Mouse (Mus musculus) small intestine, adult 2 months (tissue): ENCODE data around the gene Hist1h3e. TPM values are rescaled to one million over a fixed set of nuclear protein-coding genes. Genes with fewer than 3 reads are reported as not detected.
A peak's percentile ranks its signal among the peaks of the same experiment; 100 is the strongest.
"Not testable (repeated sequence)": the region's sequence is repeated elsewhere in the genome, so short reads cannot be mapped to it uniquely, and the experiment has no call there.

ENCODE experiments used
- H3K27ac ChIP-seq: fragments of 200-500 bp; 2 replicates; pipeline ENCODE4 v1.5.1; 2012; ENCODE audit warnings: low read depth, low read length, control low read depth, inconsistent platforms; ENCODE audit not compliant: insufficient read depth
- H3K27me3 ChIP-seq: fragments of 200-500 bp; 2 replicates; pipeline ENCODE4 v1.6.1; 2012; ENCODE audit warnings: mild to moderate bottlenecking, moderate library complexity, low read length, inconsistent platforms; ENCODE audit not compliant: control insufficient read depth, insufficient read depth
- H3K36me3 ChIP-seq: fragments of 200-500 bp; 2 replicates; pipeline ENCODE4 v1.6.1; 2012; ENCODE audit warnings: mild to moderate bottlenecking, low read length, control low read depth, inconsistent platforms; ENCODE audit not compliant: control insufficient read depth, insufficient read depth
- H3K4me1 ChIP-seq: fragments of 200-500 bp; 2 replicates; pipeline ENCODE4 v1.6.1; 2012; ENCODE audit warnings: low read length, inconsistent platforms, mixed read lengths; ENCODE audit not compliant: control insufficient read depth, insufficient read depth, insufficient read length
- H3K4me3 ChIP-seq: fragments of 200-500 bp; 2 replicates; pipeline ENCODE4 v1.5.1; 2012; ENCODE audit warnings: low read depth, mild to moderate bottlenecking, control low read depth, inconsistent platforms, low read length, moderate library complexity
- CTCF ChIP-seq: fragments of 200-500 bp; IDR thresholded peaks from 2 replicates; pipeline ENCODE4 v1.5.1; 2012; ENCODE audit warnings: low read depth, mild to moderate bottlenecking, control low read depth, inconsistent platforms, low read length, moderate library complexity, mixed read lengths; ENCODE audit not compliant: insufficient replicate concordance, insufficient read length; ENCODE audit errors: extremely low read depth
- POLR2A ChIP-seq: fragments of 200-500 bp; IDR thresholded peaks from 2 replicates; pipeline ENCODE4 v1.6.1; 2012; ENCODE audit warnings: low read depth, mild to moderate bottlenecking, control low read depth, inconsistent platforms, low read length, moderate library complexity
- WGBS: fragments of 180-500 bp; shearing (Covaris S2); methylation state at CpG from one replicate; pipeline ENCODE4 v1.1.7; 2018; 5-methylcytosine and 5-hydroxymethylcytosine counted together
- polyA plus RNA-seq: library from polyadenylated mRNA; depleted of rRNA; stranded (reverse); fragments of >200 nt; gene quantifications from 2 replicates; pipeline ENCODE4 v1.2.3, GENCODE M21; 2012

Hist1h3e gene
- polyA plus RNA-seq, 1 experiment = 43.3 TPM

- no peaks in the 10 kb centered on the region for H3K27me3 ChIP-seq
- H3K4me1 ChIP-seq = peaks cover 7% of the 10 kb centered on the region; the same call in 1 of the 2 replicates
- H3K4me3 ChIP-seq = no peak overlapping the region
- no peak overlapping the region for H3K27ac ChIP-seq
- WGBS = 84% methylated on average over 5 of the region's 5 CpGs
- H3K36me3 ChIP-seq = no peaks in the 10 kb centered on the region
- TF ChIP-seq POLR2A = no peak
- TF ChIP-seq CTCF = no peak
Measured at GRCm38 (mm10) chr13:23538249-23538648, 23.9 kb downstream of the Hist1h3e start.

GRCm38 (mm10) chr13:23537006-23537710 is 25.0 kb downstream of the Hist1h3e start:
- H3K4me3 ChIP-seq = no peak overlapping the region
- no peaks in the 10 kb centered on the region for H3K27me3 ChIP-seq
- H3K4me1 ChIP-seq = peaks cover 7% of the 10 kb centered on the region; the same call in 1 of the 2 replicates
- no peak overlapping the region for H3K27ac ChIP-seq
- no peak for TF ChIP-seq POLR2A
- TF ChIP-seq CTCF = no peak
- 54% methylated on average over 3 of the region's 3 CpGs for WGBS
- no peaks in the 10 kb centered on the region for H3K36me3 ChIP-seq

GRCm38 (mm10) chr13:23536076-23536822 is 25.9 kb downstream of the Hist1h3e start:
- Histone ChIP-seq H3K4me3 (no peak overlapping the region), H3K27me3 (no peaks in the 10 kb centered on the region), H3K27ac (0 out of 2 replicates have a peak overlapping the region, but pooled peaks have one; percentile 11), H3K4me1 (peaks cover 7% of the 10 kb centered on the region; the same call in 1 of the 2 replicates), H3K36me3 (no peaks in the 10 kb centered on the region)
- TF ChIP-seq POLR2A = no peak
- TF ChIP-seq CTCF = no peak
- 15% methylated on average over 7 of the region's 7 CpGs for WGBS

- not testable (repeated sequence) for H3K27me3 ChIP-seq, H3K4me1 ChIP-seq, H3K36me3 ChIP-seq
- Histone ChIP-seq H3K4me3 (peak within 1 kb of the TSS; percentile 59), H3K27ac (peak within 1 kb of the TSS; percentile 85)
- WGBS = under 1% methylated on average over 51 of the region's 62 CpGs
- peak; percentile 27; the same call in 1 of the 2 replicates for TF ChIP-seq POLR2A
Measured at GRCm38 (mm10) chr13:23535137-23536075, 26.8 kb downstream of the Hist1h3e start, which contains the start of gene Hist1h3g. Gene Hist1h3g, plus strand, starts transcription at chr13:23535422.

GRCm38 (mm10) chr13:23534368-23535131 is 27.6 kb downstream of the Hist1h3e start:
- Histone ChIP-seq H3K4me3 (no peak overlapping the region; the same call in 1 of the 2 replicates), H3K36me3 (no peaks in the 10 kb centered on the region), H3K4me1 (peaks cover 5% of the 10 kb centered on the region; the same call in 1 of the 2 replicates), H3K27me3 (no peaks in the 10 kb centered on the region), H3K27ac (peak overlapping the region; percentile 85)
- TF ChIP-seq CTCF (no peak), POLR2A (no peak)
- under 1% methylated on average over 15 of the region's 15 CpGs for whole genome bisulfite sequencing

GRCm38 (mm10) chr13:23533560-23534367 is 28.4 kb downstream of the Hist1h3e start, which contains the start of gene Hist1h2af:
Gene Hist1h2af, plus strand, starts transcription at chr13:23533906.
- H3K4me1 ChIP-seq, H3K36me3 ChIP-seq, H3K27me3 ChIP-seq: not testable (repeated sequence)
- Histone ChIP-seq H3K27ac (peak within 1 kb of the TSS; percentile 85), H3K4me3 (peak within 1 kb of the TSS; percentile 53)
- under 1% methylated on average over 28 of the region's 53 CpGs for WGBS
